Mouse (Mus musculus) heart, embryonic 13.5 days (tissue): Measurements from ENCODE around the gene Prpf18. TPM values are rescaled to one million over a fixed set of nuclear protein-coding genes. Genes with fewer than 3 reads are reported as not detected.
"Not testable (repeated sequence)": the region's sequence is repeated elsewhere in the genome, so short reads cannot be mapped to it uniquely, and the experiment has no call there.

Experiments used
- ATAC-seq: fragments of 200-750 bp; cut with Nextera tagmentation; 2 replicates; pipeline ENCODE4 v1.8.0; 2017; ENCODE audit warnings: moderate TSS enrichment; ENCODE audit not compliant: insufficient number of reproducible peaks, low FRiP score, low TSS enrichment; ENCODE audit errors: extremely low read depth
- H3K27ac ChIP-seq: fragments of 300-500 bp; sonication (generic); replicated peaks from 2 replicates; pipeline ENCODE4 v1.5.1; 2015; ENCODE audit warnings: moderate library complexity, mild to moderate bottlenecking, inconsistent platforms
- H3K27me3 ChIP-seq: fragments of 300-500 bp; sonication (generic); replicated peaks from 2 replicates; pipeline ENCODE4 v1.6.1; 2015; ENCODE audit warnings: mild to moderate bottlenecking, inconsistent platforms
- H3K36me3 ChIP-seq: fragments of 300-500 bp; sonication (generic); 2 replicates; pipeline ENCODE4 v1.6.1; 2015; ENCODE audit warnings: mild to moderate bottlenecking, inconsistent platforms
- H3K4me1 ChIP-seq: fragments of 300-500 bp; sonication (generic); 2 replicates; pipeline ENCODE4 v1.6.1; 2015; ENCODE audit warnings: inconsistent platforms
- H3K4me2 ChIP-seq: fragments of 300-500 bp; sonication (generic); 2 replicates; pipeline ENCODE4 v1.6.1; 2015; ENCODE audit warnings: inconsistent platforms, mild to moderate bottlenecking, moderate library complexity
- H3K4me3 ChIP-seq: fragments of 300-500 bp; sonication (generic); 2 replicates; pipeline ENCODE4 v1.5.1; 2015; ENCODE audit warnings: moderate library complexity, mild to moderate bottlenecking, inconsistent platforms
- H3K9ac ChIP-seq: fragments of 300-500 bp; sonication (generic); 2 replicates; pipeline ENCODE4 v1.6.1; 2015; ENCODE audit warnings: inconsistent platforms, mild to moderate bottlenecking, moderate library complexity
- H3K9me3 ChIP-seq: fragments of 300-500 bp; sonication (generic); 2 replicates; pipeline ENCODE4 v1.6.1; 2016; ENCODE audit warnings: inconsistent platforms
- WGBS: fragments of 180-500 bp; shearing (Covaris S2); methylation state at CpG from one replicate; pipeline ENCODE4 v1.1.7; 2015; ENCODE audit warnings: mixed read lengths; 5-methylcytosine and 5-hydroxymethylcytosine counted together
- polyA plus RNA-seq: library from polyadenylated mRNA; unstranded; fragments of >200 nt; fragmentation: Nextera tagmentation; extraction: Ambion mirVana; gene quantifications from 2 replicates; pipeline ENCODE4 v1.2.1, GENCODE M21; 2015

Prpf18 gene
- polyA plus RNA-seq, 1 experiment from 2014 or later, result 26.2 TPM

- H3K27me3 ChIP-seq, result no peaks in the 10 kb centered on the region
- no peak overlapping the region for H3K9ac ChIP-seq
- H3K36me3 ChIP-seq, result peaks cover 74% of the 10 kb centered on the region
- peaks cover 8% of the 10 kb centered on the region; the same call in 1 of the 2 replicates for H3K4me1 ChIP-seq
- no peak overlapping the region for H3K4me2 ChIP-seq
- no peak for ATAC-seq
- H3K4me3 ChIP-seq, result no peak overlapping the region
- no peaks in the 10 kb centered on the region for H3K9me3 ChIP-seq
- WGBS, result 91% methylated on average over 10 of the region's 10 CpGs
- H3K27ac ChIP-seq, result no peak overlapping the region
Observed at GRCm38 (mm10) chr2:4630197-4630835, 21.6 kb downstream of the Prpf18 start.

- ATAC-seq, result no peak
- Histone ChIP-seq H3K9ac (no peak overlapping the region), H3K4me2 (no peak overlapping the region), H3K9me3 (no peaks in the 10 kb centered on the region), H3K4me3 (no peak overlapping the region), H3K36me3 (peaks cover 72% of the 10 kb centered on the region), H3K27ac (no peak overlapping the region), H3K4me1 (peaks cover 8% of the 10 kb centered on the region; the same call in 1 of the 2 replicates), H3K27me3 (no peaks in the 10 kb centered on the region)
- 75% methylated on average over 11 of the region's 11 CpGs for WGBS
Observed at GRCm38 (mm10) chr2:4629470-4629869, 22.4 kb downstream of the Prpf18 start.

- peaks cover 8% of the 10 kb centered on the region; the same call in 1 of the 2 replicates for H3K4me1 ChIP-seq
- no peak overlapping the region for H3K9ac ChIP-seq
- H3K4me2 ChIP-seq, result no peak overlapping the region
- H3K36me3 ChIP-seq, result peaks cover 72% of the 10 kb centered on the region
- WGBS, result 91% methylated on average over 2 of the region's 2 CpGs
- H3K4me3 ChIP-seq, result no peak overlapping the region
- H3K27ac ChIP-seq, result no peak overlapping the region
- H3K27me3 ChIP-seq, result no peaks in the 10 kb centered on the region
- no peak for ATAC-seq
- H3K9me3 ChIP-seq, result no peaks in the 10 kb centered on the region
Observed at GRCm38 (mm10) chr2:4628920-4629319, 23.0 kb downstream of the Prpf18 start.

- H3K27ac ChIP-seq, result no peak overlapping the region
- H3K4me3 ChIP-seq, result no peak overlapping the region
- H3K9me3 ChIP-seq, result no peaks in the 10 kb centered on the region
- H3K4me2 ChIP-seq, result no peak overlapping the region
- WGBS, result 92% methylated on average over 3 of the region's 3 CpGs
- peaks cover 75% of the 10 kb centered on the region for H3K36me3 ChIP-seq
- peaks cover 8% of the 10 kb centered on the region; the same call in 1 of the 2 replicates for H3K4me1 ChIP-seq
- ATAC-seq, result no peak
- no peak overlapping the region for H3K9ac ChIP-seq
- no peaks in the 10 kb centered on the region for H3K27me3 ChIP-seq
Observed at GRCm38 (mm10) chr2:4626911-4627310, 25.0 kb downstream of the Prpf18 start.

- no peaks in the 10 kb centered on the region for H3K9me3 ChIP-seq
- peak overlapping the region; percentile 71 for H3K27ac ChIP-seq
- peaks cover 37% of the 10 kb centered on the region for H3K36me3 ChIP-seq
- peaks cover 20% of the 10 kb centered on the region for H3K4me1 ChIP-seq
- no peak for ATAC-seq
- H3K4me2 ChIP-seq, result no peak overlapping the region
- WGBS, result 79% methylated on average over 3 of the region's 3 CpGs
- no peaks in the 10 kb centered on the region for H3K27me3 ChIP-seq
- no peak overlapping the region for H3K4me3 ChIP-seq
- no peak overlapping the region for H3K9ac ChIP-seq
Observed at GRCm38 (mm10) chr2:4621471-4621985, 30.4 kb downstream of the Prpf18 start.

- Histone ChIP-seq H3K36me3 (peaks cover 34% of the 10 kb centered on the region), H3K27ac (peak overlapping the region; percentile 71), H3K4me1 (peaks cover 20% of the 10 kb centered on the region), H3K9ac (no peak overlapping the region), H3K4me2 (no peak overlapping the region), H3K4me3 (no peak overlapping the region), H3K27me3 (no peaks in the 10 kb centered on the region), H3K9me3 (no peaks in the 10 kb centered on the region)
- ATAC-seq, result no peak
- 67% methylated on average over 12 of the region's 12 CpGs for WGBS
Observed at GRCm38 (mm10) chr2:4620640-4621401, 31.1 kb downstream of the Prpf18 start.

GRCm38 (mm10) chr2:4619893-4620593 is 31.9 kb downstream of the Prpf18 start:
- peak overlapping the region; percentile 71 for H3K27ac ChIP-seq
- H3K36me3 ChIP-seq, result peaks cover 33% of the 10 kb centered on the region
- ATAC-seq, result no peak
- H3K9me3 ChIP-seq, result no peaks in the 10 kb centered on the region
- 54% methylated on average over 6 of the region's 6 CpGs for WGBS
- no peak overlapping the region for H3K4me3 ChIP-seq
- no peaks in the 10 kb centered on the region for H3K27me3 ChIP-seq
- H3K4me1 ChIP-seq, result peaks cover 23% of the 10 kb centered on the region
- H3K4me2 ChIP-seq, result no peak overlapping the region
- no peak overlapping the region for H3K9ac ChIP-seq

- not testable (repeated sequence) for ATAC-seq, H3K27me3 ChIP-seq, H3K27ac ChIP-seq, H3K4me3 ChIP-seq, H3K4me2 ChIP-seq, H3K9me3 ChIP-seq, H3K9ac ChIP-seq
- H3K4me1 ChIP-seq, result peaks cover 28% of the 10 kb centered on the region
- peaks cover 25% of the 10 kb centered on the region for H3K36me3 ChIP-seq
Observed at GRCm38 (mm10) chr2:4619126-4619525, 32.8 kb downstream of the Prpf18 start.

GRCm38 (mm10) chr2:4616995-4617394 is 34.9 kb downstream of the Prpf18 start:
- H3K4me2 ChIP-seq, result no peak overlapping the region
- ATAC-seq, result no peak
- no peak overlapping the region for H3K9ac ChIP-seq
- peaks cover 24% of the 10 kb centered on the region for H3K36me3 ChIP-seq
- H3K27me3 ChIP-seq, result no peaks in the 10 kb centered on the region
- WGBS, result 78% methylated on average over 4 of the region's 4 CpGs
- H3K4me1 ChIP-seq, result peaks cover 31% of the 10 kb centered on the region
- no peak overlapping the region for H3K27ac ChIP-seq
- no peak overlapping the region for H3K4me3 ChIP-seq
- H3K9me3 ChIP-seq, result no peaks in the 10 kb centered on the region

- H3K9ac ChIP-seq, result no peak overlapping the region
- 0 out of 2 replicates have a peak overlapping the region, but pooled peaks have one; percentile 61 for H3K27ac ChIP-seq
- no peaks in the 10 kb centered on the region for H3K9me3 ChIP-seq
- WGBS, result 85% methylated on average over 2 of the region's 2 CpGs
- H3K27me3 ChIP-seq, result no peaks in the 10 kb centered on the region
- H3K4me2 ChIP-seq, result no peak overlapping the region
- H3K4me3 ChIP-seq, result no peak overlapping the region
- no peak for ATAC-seq
- peaks cover 15% of the 10 kb centered on the region for H3K4me1 ChIP-seq
- peaks cover 39% of the 10 kb centered on the region for H3K36me3 ChIP-seq
Observed at GRCm38 (mm10) chr2:4615014-4615546, 36.8 kb downstream of the Prpf18 start.
